Mouse (Mus musculus) layer of hippocampus, adult 9-10 months (tissue): ENCODE measurements around the gene Psmc1.

Source experiments
- DNase-seq: peaks from one replicate; pipeline ENCODE4 v3.0.0; 2022; ENCODE audit warnings: low spot score

Psmc1 gene

GRCm38 (mm10) chr12:100172481-100172880 is 62.5 kb downstream of the Psmc1 start:
- no peak for DNase-seq
